Mouse (Mus musculus) lung, embryonic 14.5 days (tissue): ENCODE data around the gene Pde4c. TPM values are rescaled to one million over a fixed set of nuclear protein-coding genes. Genes with fewer than 3 reads are reported as not detected.
A peak's percentile ranks its signal among the peaks of the same experiment; 100 is the strongest.

ENCODE experiments used
- ATAC-seq: fragments of 200-750 bp; cut with Nextera tagmentation; 2 replicates; pipeline ENCODE4 v1.8.0; 2017; ENCODE audit warnings: mild to moderate bottlenecking, moderate TSS enrichment, moderate library complexity; ENCODE audit not compliant: insufficient read depth
- DNase-seq: peaks from one replicate; pipeline ENCODE4 v3.0.0-alpha.2; 2015
- H3K27ac ChIP-seq: fragments of 300-500 bp; sonication (generic); 2 replicates; pipeline ENCODE4 v1.5.1; 2014; ENCODE audit warnings: low read depth, mild to moderate bottlenecking, moderate library complexity
- H3K27me3 ChIP-seq: fragments of 300-500 bp; sonication (generic); 2 replicates; pipeline ENCODE4 v1.6.1; 2014; ENCODE audit warnings: low read length, control low read depth; ENCODE audit not compliant: insufficient read depth
- H3K36me3 ChIP-seq: fragments of 300-500 bp; sonication (generic); 2 replicates; pipeline ENCODE4 v1.6.1; 2014; ENCODE audit warnings: control low read depth; ENCODE audit not compliant: insufficient read depth
- H3K4me1 ChIP-seq: fragments of 300-500 bp; sonication (generic); 2 replicates; pipeline ENCODE4 v1.6.1; 2014; ENCODE audit warnings: antibody characterized with exemption, control low read depth; ENCODE audit not compliant: insufficient read depth
- H3K4me2 ChIP-seq: fragments of 300-500 bp; sonication (generic); 2 replicates; pipeline ENCODE4 v1.6.1; 2014; ENCODE audit warnings: mild to moderate bottlenecking
- H3K4me3 ChIP-seq: fragments of 300-500 bp; sonication (generic); 2 replicates; pipeline ENCODE4 v1.5.1; 2014; ENCODE audit warnings: low read depth, low read length
- H3K9ac ChIP-seq: fragments of 300-500 bp; sonication (generic); 2 replicates; pipeline ENCODE4 v1.6.1; 2014
- H3K9me3 ChIP-seq: fragments of 300-500 bp; sonication (generic); 2 replicates; pipeline ENCODE4 v1.6.1; 2016; ENCODE audit warnings: low read depth, low read length, control low read depth
- CTCF ChIP-seq: IDR thresholded peaks from 2 replicates; pipeline ENCODE4 v1.5.1; 2016; ENCODE audit warnings: antibody characterized with exemption, low read depth
- WGBS: fragments of 180-500 bp; shearing (Covaris S2); extraction: QIAGEN DNeasy Blood & Tissue Kit; methylation state at CpG from one replicate; pipeline ENCODE4 v1.1.7; 2014; 5-methylcytosine and 5-hydroxymethylcytosine counted together
- polyA plus RNA-seq: library from polyadenylated mRNA; unstranded; fragments of >200 nt; fragmentation: Nextera tagmentation; extraction: Ambion mirVana; gene quantifications from 2 replicates; pipeline ENCODE4 v1.2.1, GENCODE M21; 2014

Pde4c gene
- 0.17 and 0.23 TPM in 2 replicates for polyA plus RNA-seq

DNA sequence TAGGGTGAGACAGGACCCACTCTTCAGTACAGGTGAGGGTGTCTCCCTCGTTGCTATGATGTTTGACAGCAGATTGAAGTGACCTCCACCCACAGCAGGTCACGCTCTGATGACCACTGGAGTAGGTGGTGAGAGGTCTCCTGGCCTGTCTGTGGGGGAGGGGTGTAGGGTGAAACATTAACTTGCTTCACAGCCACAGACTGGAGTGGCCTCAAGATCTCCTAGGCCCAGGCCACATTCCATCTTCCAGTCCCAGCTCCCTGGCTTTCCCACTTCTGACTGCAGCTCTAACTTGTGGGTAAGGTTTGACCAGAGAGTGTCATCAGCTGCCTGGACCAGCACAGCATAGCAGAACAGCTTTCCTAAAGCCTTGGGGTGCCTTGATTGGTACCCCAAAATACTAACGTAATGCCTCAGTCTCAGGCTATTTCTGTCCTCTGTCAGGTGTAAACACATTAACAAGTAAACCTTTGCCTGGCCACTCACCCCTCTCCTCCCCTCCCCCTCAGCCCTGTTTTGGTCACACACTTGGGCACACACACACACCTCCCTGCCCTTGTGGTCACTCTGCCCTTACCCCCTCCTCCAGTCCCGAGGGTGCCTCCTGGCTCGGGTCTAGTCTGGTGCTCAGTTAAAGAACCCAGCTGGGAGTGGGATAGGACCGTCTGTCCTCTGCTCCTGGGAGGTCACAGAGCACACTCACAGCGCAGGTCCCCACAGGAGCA, at the start of gene Pde4c:
TSS of gene Pde4c (plus strand) at position 235 of the 725 bp plus-strand sequence.
- no peaks in the 10 kb centered on the region for H3K4me1 ChIP-seq
- no peak within 1 kb of the TSS for H3K4me3 ChIP-seq
- TF ChIP-seq CTCF = no peak
- whole genome bisulfite sequencing = 37% methylated on average over 7 of the region's 7 CpGs
- no peaks in the 10 kb centered on the region for H3K9me3 ChIP-seq
- H3K4me2 ChIP-seq = no peak within 1 kb of the TSS
- no peak within 1 kb of the TSS for H3K27ac ChIP-seq
- H3K27me3 ChIP-seq = peaks cover 11% of the 10 kb centered on the region
- peak; percentile 14 for DNase-seq
- no peaks in the 10 kb centered on the region for H3K36me3 ChIP-seq
- ATAC-seq = no peak
- no peak within 1 kb of the TSS for H3K9ac ChIP-seq

DNA sequence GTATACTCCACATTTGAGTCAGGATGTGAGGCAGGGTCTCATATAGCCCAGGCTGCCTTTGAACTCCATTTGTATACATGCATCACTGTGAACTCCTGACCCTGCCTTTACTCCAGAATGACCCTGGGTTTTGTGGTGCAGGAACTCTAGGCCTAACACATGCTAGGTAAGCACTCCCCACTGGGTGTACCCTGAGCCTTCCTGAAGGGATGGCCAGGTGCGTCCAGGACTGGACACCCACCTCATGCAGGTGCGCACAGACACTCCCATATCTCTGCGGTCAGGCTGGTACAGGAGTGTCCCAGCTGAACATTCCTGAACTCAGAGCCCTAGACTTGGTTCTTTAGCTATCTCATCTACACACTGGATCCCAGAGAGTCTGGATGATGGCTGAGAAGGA, 49.4 kb upstream of the Pde4c start:
- peak overlapping the region; percentile 95 for H3K27ac ChIP-seq
- peaks cover 10% of the 10 kb centered on the region for H3K4me1 ChIP-seq
- H3K4me3 ChIP-seq = peak overlapping the region; percentile 68
- H3K9ac ChIP-seq = peak overlapping the region; percentile 79
- H3K36me3 ChIP-seq = peaks cover 23% of the 10 kb centered on the region
- 70% methylated on average over 3 of the region's 3 CpGs for WGBS
- no peak for TF ChIP-seq CTCF
- H3K4me2 ChIP-seq = peak overlapping the region; percentile 93
- DNase-seq = no peak
- H3K27me3 ChIP-seq = no peaks in the 10 kb centered on the region
- H3K9me3 ChIP-seq = no peaks in the 10 kb centered on the region
- no peak for ATAC-seq

DNA sequence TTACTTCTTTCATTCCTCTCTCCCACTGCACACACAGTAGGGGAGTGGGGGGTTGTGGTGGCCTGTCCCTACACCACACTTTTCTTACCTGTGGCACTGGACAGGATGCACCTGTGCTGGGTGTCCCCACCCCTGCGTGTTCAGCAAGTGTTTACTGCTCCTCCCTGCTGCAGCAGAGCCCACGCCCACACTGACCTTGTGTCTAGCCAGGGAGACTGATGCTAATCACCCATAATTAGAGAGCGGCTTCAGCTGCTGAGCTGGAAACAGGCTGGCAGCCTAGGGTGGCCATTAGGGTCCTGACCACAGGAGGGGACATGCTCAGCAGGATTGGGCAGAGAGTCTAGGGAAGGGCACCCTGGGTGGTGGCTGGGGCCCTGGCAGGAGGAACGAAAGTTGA, 48.8 kb upstream of the Pde4c start:
- Histone ChIP-seq H3K4me3 (peak overlapping the region; percentile 68; the same call in 1 of the 2 replicates), H3K9me3 (no peaks in the 10 kb centered on the region), H3K4me2 (peak overlapping the region; percentile 93), H3K4me1 (peaks cover 10% of the 10 kb centered on the region), H3K27me3 (no peaks in the 10 kb centered on the region), H3K9ac (no peak overlapping the region), H3K27ac (peak overlapping the region; percentile 95; the same call in 1 of the 2 replicates), H3K36me3 (peaks cover 29% of the 10 kb centered on the region)
- ATAC-seq (no peak), DNase-seq (no peak)
- no peak for TF ChIP-seq CTCF
- 70% methylated on average over 4 of the region's 4 CpGs for WGBS

DNA sequence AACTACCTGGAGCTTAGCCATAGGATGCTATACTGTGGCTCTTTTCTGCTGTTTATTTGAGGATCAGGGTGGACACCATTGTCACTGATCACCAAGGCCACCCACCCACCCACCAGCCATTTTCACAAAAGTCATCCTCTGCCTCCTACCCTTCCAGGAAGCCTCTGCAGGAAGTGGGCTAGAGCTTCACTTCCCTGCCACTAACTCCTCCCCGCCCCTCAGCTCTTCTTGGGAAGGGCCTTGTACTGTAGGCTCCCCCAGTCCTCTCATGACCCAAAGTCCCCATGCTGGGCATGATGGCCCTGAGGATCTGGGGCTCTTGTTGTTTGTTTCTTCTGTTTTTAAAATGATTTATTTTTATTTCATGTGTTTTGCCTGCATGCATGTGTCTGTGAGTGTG, 48.2 kb upstream of the Pde4c start:
- 90% methylated on average over 1 of the region's 1 CpGs for WGBS
- H3K27ac ChIP-seq = no peak overlapping the region
- DNase-seq = no peak

DNA sequence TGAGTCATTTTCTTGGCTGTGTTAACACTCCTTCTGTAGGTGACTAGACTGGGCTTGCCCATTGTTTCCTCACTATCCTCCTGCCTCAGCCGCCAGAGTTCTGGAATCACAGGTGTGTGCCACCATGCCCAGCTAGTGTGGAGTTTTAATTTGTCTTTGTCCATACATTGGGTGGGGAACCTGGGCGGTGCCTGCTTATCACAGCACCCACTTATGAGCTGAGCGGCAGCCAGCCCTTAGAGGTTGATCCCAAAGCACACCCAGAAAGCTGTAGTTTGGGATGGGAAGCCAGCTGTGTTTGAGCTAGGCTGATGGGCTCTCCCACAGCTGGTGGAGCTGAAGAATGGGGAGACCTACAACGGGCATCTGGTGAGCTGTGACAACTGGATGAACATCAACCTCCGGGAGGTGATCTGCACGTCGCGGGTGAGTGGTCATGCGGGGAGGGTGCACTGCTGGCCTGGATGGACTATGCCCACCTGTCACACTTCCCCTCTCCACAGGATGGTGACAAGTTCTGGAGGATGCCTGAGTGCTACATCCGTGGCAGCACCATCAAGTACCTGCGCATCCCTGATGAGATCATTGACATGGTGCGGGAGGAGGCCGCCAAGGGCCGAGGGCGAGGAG, 46.0 kb upstream of the Pde4c start:
- Histone ChIP-seq H3K4me1 (peaks cover 14% of the 10 kb centered on the region), H3K9me3 (no peaks in the 10 kb centered on the region), H3K4me2 (no peak overlapping the region), H3K27ac (no peak overlapping the region), H3K4me3 (no peak overlapping the region), H3K27me3 (no peaks in the 10 kb centered on the region), H3K9ac (no peak overlapping the region), H3K36me3 (peaks cover 30% of the 10 kb centered on the region)
- TF ChIP-seq CTCF = no peak
- ATAC-seq (no peak), DNase-seq (no peak)
- 89% methylated on average over 15 of the region's 15 CpGs for whole genome bisulfite sequencing

More for the DNA sequence above, 48.2 kb upstream of the Pde4c start:
- no peak for TF ChIP-seq CTCF
- Histone ChIP-seq H3K9me3 (no peaks in the 10 kb centered on the region), H3K36me3 (peaks cover 30% of the 10 kb centered on the region), H3K9ac (no peak overlapping the region), H3K4me3 (no peak overlapping the region), H3K4me1 (peaks cover 10% of the 10 kb centered on the region), H3K4me2 (no peak overlapping the region), H3K27me3 (no peaks in the 10 kb centered on the region)
- ATAC-seq = no peak

DNA sequence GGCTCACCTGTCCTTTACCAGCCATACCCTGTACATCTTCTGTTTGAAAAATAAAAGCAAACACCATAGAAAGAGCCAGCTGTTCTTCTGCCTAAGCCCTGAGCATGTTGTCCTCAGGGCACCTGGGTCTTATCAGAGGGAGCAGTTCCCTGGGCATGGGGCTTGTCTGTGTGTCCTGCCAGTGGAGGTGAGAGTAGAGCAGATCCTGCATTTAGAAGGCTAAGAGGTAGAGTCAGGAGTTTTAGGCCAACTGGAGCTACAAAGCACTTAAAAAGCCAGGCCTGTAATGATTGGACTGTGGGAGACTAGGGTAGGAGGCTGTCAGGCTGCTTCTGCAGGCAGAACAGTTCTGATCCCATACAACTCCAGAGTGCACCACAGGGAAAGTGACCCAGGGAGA, 44.8 kb upstream of the Pde4c start:
- ATAC-seq (no peak), DNase-seq (no peak)
- TF ChIP-seq CTCF = no peak
- H3K27me3 ChIP-seq = no peaks in the 10 kb centered on the region
- no peak overlapping the region for H3K4me3 ChIP-seq
- no peak overlapping the region for H3K4me2 ChIP-seq
- H3K27ac ChIP-seq = no peak overlapping the region
- peaks cover 14% of the 10 kb centered on the region for H3K4me1 ChIP-seq
- H3K9me3 ChIP-seq = no peaks in the 10 kb centered on the region
- no peak overlapping the region for H3K9ac ChIP-seq
- peaks cover 30% of the 10 kb centered on the region for H3K36me3 ChIP-seq

DNA sequence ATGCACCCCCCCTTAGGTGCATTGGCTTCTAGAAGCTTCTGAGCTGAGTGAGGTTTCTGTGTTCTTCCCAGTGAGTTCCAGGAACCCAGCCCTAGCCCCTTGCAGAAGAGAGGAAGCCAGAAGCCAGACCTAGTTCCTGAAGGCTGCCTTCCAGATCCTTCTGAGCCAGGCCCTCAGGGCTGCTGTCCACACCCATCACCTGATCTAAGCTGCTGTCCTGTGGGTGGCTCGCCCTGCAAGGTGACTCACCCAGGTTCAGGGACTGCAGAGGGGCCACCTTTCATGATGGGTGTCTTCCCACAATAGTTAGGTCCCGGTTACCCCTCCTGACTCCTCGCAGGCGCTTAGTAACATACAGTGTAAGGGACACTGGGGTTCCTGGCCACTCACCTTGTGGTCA, 44.1 kb upstream of the Pde4c start:
- H3K27ac ChIP-seq = no peak overlapping the region

More for the DNA sequence above, 44.1 kb upstream of the Pde4c start:
- Histone ChIP-seq H3K9me3 (no peaks in the 10 kb centered on the region), H3K27me3 (no peaks in the 10 kb centered on the region), H3K36me3 (peaks cover 30% of the 10 kb centered on the region), H3K4me1 (peaks cover 9% of the 10 kb centered on the region), H3K4me3 (no peak overlapping the region), H3K4me2 (no peak overlapping the region), H3K9ac (no peak overlapping the region)
- WGBS = 90% methylated on average over 4 of the region's 4 CpGs
- DNase-seq (no peak), ATAC-seq (no peak)
- TF ChIP-seq CTCF = no peak
